Mouse (Mus musculus): ENCODE measurements around the gene Bcl2.

DNA sequence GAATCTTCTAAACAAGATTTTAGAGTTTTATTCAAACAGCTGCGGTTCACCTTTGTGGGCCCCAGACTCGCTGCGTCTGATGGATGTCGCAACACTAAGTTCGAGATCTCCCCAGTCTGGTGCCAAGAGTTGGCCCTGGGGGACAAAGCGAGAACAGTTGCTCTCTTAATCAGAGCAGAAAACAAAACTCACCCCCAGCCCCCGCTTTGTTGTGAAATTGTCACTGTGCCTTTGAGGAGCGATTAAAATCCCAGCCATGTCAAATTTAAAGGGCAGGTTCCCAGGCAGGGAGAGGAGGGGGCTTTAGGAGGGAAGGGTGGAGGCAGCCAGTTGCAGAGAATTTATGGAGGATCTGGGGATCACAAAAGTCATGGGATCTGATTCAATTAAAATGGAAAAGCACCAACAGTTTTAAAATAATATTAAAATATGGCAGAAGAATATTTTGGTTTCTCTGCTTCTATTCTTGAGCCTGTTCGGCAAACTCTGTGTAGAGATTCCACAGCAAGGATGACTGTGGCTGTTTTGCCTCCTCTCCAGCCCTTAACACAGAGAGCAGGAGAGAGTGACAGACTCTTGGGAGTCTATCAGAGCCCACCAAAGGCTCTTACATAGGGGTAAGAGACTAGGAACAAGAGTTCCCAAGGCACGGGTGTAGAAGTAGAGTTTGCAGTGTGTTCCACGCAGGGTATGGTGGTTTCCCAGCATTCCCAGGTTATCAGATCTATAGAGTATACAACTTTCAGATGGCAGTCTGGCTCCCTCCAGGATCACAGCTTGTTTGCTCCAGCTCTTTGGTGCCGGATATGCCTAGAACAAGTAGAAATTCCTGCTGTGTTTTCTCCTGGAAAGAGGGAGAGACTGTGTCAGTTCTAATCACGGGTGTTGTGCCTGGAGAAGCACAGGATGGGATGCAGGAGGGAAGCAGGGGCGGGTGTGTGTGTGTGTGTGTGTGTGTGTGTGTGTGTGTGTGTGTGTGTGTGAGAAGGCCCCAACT, 130.5 kb downstream of the Bcl2 start:
- no peak for TF ChIP-seq CTCF (IDR thresholded peaks at IDR 0.05; ENCODE audit: borderline replicate concordance, insufficient read depth, low read length)
- no peak for TF ChIP-seq POLR2A (IDR thresholded peaks at IDR 0.05; ENCODE audit: low read depth, low read length)
